Mouse (Mus musculus) CD4-positive naive resting alpha-beta T cell, adult 76 days (primary cell): ENCODE data around the gene Lrrc74b. TPM values are rescaled to one million over a fixed set of nuclear protein-coding genes. Genes with fewer than 3 reads are reported as not detected.

ENCODE experiments used
- total RNA-seq: library from RNA; stranded (reverse); gene quantifications from one replicate; pipeline ENCODE4 v1.2.4, GENCODE M21; 2023

Gene Lrrc74b
- 0.32 TPM for total RNA-seq

GRCm38 (mm10) chr16:17561128-17561750, at the start of gene Lrrc74b:
TSS of gene Lrrc74b (minus strand) at chr16:17561247.

GRCm38 (mm10) chr16:17583064-17583463, 22.0 kb upstream of the Lrrc74b start, which contains the start of gene Slc7a4:
TSS of gene Slc7a4 (minus strand) at chr16:17583214.

GRCm38 (mm10) chr16:17561751-17562208, 733 bp upstream of the Lrrc74b start, which contains the start of gene P2rx6:
TSS of gene P2rx6 (plus strand) at chr16:17561885.

DNA sequence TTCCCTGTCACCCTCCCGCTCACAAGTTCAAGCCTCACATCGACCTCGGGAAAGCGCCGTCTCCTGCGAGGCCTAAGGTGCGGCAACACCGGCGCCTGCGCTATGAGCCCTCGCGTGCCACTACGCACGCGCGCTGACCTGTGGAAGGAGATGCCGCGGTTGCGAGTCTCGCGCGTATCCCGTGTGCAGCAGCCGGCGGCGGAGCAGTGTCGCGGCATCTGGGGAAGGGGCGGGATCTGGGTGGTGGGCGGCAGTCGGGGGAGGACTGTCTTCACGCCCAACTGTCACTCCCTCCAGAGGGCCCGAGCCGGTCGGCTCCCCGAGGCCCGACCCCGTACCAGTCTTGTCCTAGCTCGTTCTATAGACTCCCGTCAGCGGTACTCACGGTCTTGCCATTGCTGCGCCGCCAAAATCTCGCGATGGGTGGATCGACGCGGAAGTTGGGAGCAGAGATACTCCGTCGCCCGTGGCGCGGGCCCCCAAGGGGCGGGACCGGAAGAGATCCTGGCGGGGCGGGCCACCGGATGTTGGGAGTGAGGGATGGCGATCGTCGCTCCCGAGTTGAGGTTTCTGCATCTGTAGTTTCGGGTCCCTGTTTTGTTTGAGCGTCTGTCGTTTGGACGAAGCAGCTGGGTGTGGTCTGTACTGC, 30.3 kb downstream of the Lrrc74b start, which contains the start of gene Thap7:
Gene Thap7 (minus strand): TSS at position 497 of the 649 bp plus-strand sequence.

DNA sequence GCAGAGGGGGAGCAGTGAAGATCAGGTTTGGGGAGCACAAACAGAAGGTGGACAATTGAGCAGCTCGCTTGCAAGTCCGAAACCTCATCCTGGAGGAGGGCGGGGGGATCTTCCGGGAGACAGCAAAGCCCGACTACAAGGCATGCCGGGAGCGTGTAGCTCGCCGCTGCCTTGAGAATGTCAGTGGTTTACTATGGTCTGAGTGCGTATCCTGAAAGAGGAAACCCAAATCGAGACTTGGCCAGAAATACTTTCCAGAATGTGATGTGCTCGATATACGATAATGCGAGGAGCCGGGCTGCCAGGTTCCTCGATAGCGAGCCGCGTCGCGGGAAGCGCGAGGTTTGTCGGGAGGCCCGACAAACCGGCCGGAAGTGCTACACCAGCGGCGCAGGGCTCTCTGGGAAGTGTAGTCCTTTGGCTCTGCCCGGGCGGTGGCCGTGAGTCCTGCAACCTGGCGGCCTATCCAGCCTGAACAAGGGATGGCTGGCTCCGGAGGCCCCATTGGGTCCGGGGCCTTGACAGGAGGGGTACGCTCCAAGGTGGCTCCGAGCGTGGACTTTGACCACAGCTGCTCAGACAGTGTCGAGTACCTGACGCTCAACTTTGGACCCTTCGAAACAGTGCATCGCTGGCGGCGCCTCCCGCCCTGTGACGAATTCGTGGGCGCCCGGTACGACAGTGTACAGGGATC, 52.4 kb downstream of the Lrrc74b start, which contains the start of gene Lztr1:
Gene Lztr1 (plus strand): TSS at position 143 of the 694 bp plus-strand sequence.

Other genes starting within 250 kb of the Lrrc74b start
- not detected for gene Serpind1, start 229.9 kb downstream of the Lrrc74b start, total RNA-seq
- 23.6 TPM for gene Snap29, start 155.3 kb downstream of the Lrrc74b start, total RNA-seq
- gene Pi4ka, start 154.9 kb downstream of the Lrrc74b start, total RNA-seq = 124 TPM
- gene Crkl, start 109.3 kb downstream of the Lrrc74b start, total RNA-seq = 43.4 TPM
- not detected for gene Aifm3, start 71.6 kb downstream of the Lrrc74b start, total RNA-seq
- 36.8 TPM for gene Lztr1, start 52.6 kb downstream of the Lrrc74b start, total RNA-seq
- gene Thap7, start 30.1 kb downstream of the Lrrc74b start, total RNA-seq = 38.0 TPM
- not detected for gene P2rx6, start 638 bp upstream of the Lrrc74b start, total RNA-seq
- gene Slc7a4, start 22.0 kb upstream of the Lrrc74b start, total RNA-seq = not detected
- gene Smpd4, start 58.1 kb upstream of the Lrrc74b start, total RNA-seq = 54.0 TPM
- gene Ccdc74a, start 85.2 kb upstream of the Lrrc74b start, total RNA-seq = not detected
- gene Med15, start 171.6 kb upstream of the Lrrc74b start, total RNA-seq = 147 TPM
- gene Klhl22, start 198.4 kb upstream of the Lrrc74b start, total RNA-seq = 11.3 TPM
- gene Scarf2, start 236.0 kb upstream of the Lrrc74b start, total RNA-seq = not detected